Mouse (Mus musculus) ES-E14 (cell line): ENCODE data around the gene D430042O09Rik.

Source experiments
- HCFC1 ChIP-seq: IDR thresholded peaks from 2 replicates; pipeline ENCODE4 v1.6.1; 2012; ENCODE audit warnings: low read length, inconsistent platforms, borderline replicate concordance; ENCODE audit not compliant: insufficient read depth
- ZNF384 ChIP-seq: IDR thresholded peaks from 2 replicates; pipeline ENCODE4 v1.6.1; 2012; ENCODE audit warnings: low read depth, low read length, inconsistent platforms

GRCm38 (mm10) chr7:125744774-125745173 is 37.1 kb downstream of the D430042O09Rik start:
- no peak for TF ChIP-seq HCFC1
- TF ChIP-seq ZNF384 = no peak
